Mouse (Mus musculus) heart, embryonic 13.5 days (tissue): ENCODE measurements around the gene Hexim2. TPM values are rescaled to one million over a fixed set of nuclear protein-coding genes. Genes with fewer than 3 reads are reported as not detected.

Source experiments
- ATAC-seq: fragments of 200-750 bp; cut with Nextera tagmentation; 2 replicates; pipeline ENCODE4 v1.8.0; 2017; ENCODE audit warnings: moderate TSS enrichment; ENCODE audit not compliant: insufficient number of reproducible peaks, low FRiP score, low TSS enrichment; ENCODE audit errors: extremely low read depth
- H3K27ac ChIP-seq: fragments of 300-500 bp; sonication (generic); replicated peaks from 2 replicates; pipeline ENCODE4 v1.5.1; 2015; ENCODE audit warnings: moderate library complexity, mild to moderate bottlenecking, inconsistent platforms
- H3K27me3 ChIP-seq: fragments of 300-500 bp; sonication (generic); replicated peaks from 2 replicates; pipeline ENCODE4 v1.6.1; 2015; ENCODE audit warnings: mild to moderate bottlenecking, inconsistent platforms
- H3K36me3 ChIP-seq: fragments of 300-500 bp; sonication (generic); 2 replicates; pipeline ENCODE4 v1.6.1; 2015; ENCODE audit warnings: mild to moderate bottlenecking, inconsistent platforms
- H3K4me1 ChIP-seq: fragments of 300-500 bp; sonication (generic); 2 replicates; pipeline ENCODE4 v1.6.1; 2015; ENCODE audit warnings: inconsistent platforms
- H3K4me2 ChIP-seq: fragments of 300-500 bp; sonication (generic); 2 replicates; pipeline ENCODE4 v1.6.1; 2015; ENCODE audit warnings: inconsistent platforms, mild to moderate bottlenecking, moderate library complexity
- H3K4me3 ChIP-seq: fragments of 300-500 bp; sonication (generic); 2 replicates; pipeline ENCODE4 v1.5.1; 2015; ENCODE audit warnings: moderate library complexity, mild to moderate bottlenecking, inconsistent platforms
- H3K9ac ChIP-seq: fragments of 300-500 bp; sonication (generic); 2 replicates; pipeline ENCODE4 v1.6.1; 2015; ENCODE audit warnings: inconsistent platforms, mild to moderate bottlenecking, moderate library complexity
- H3K9me3 ChIP-seq: fragments of 300-500 bp; sonication (generic); 2 replicates; pipeline ENCODE4 v1.6.1; 2016; ENCODE audit warnings: inconsistent platforms
- WGBS: fragments of 180-500 bp; shearing (Covaris S2); methylation state at CpG from one replicate; pipeline ENCODE4 v1.1.7; 2015; ENCODE audit warnings: mixed read lengths; 5-methylcytosine and 5-hydroxymethylcytosine counted together
- polyA plus RNA-seq: library from polyadenylated mRNA; unstranded; fragments of >200 nt; fragmentation: Nextera tagmentation; extraction: Ambion mirVana; gene quantifications from 2 replicates; pipeline ENCODE4 v1.2.1, GENCODE M21; 2015

The Hexim2 gene
- polyA plus RNA-seq, result 5.7 and 6.2 TPM in 2 replicates

- peak within 1 kb of the TSS; percentile 88 for H3K4me2 ChIP-seq
Observed at GRCm38 (mm10) chr11:103131701-103132575, at the start of gene Hexim2. Hexim2 (plus strand) TSS chr11:103132429.

GRCm38 (mm10) chr11:103093306-103093705 is 38.9 kb upstream of the Hexim2 start:
- Histone ChIP-seq H3K9me3 (no peaks in the 10 kb centered on the region), H3K4me2 (no peak overlapping the region), H3K4me3 (no peak overlapping the region), H3K36me3 (no peaks in the 10 kb centered on the region), H3K27me3 (no peaks in the 10 kb centered on the region), H3K4me1 (peaks cover 52% of the 10 kb centered on the region), H3K27ac (peak overlapping the region; percentile 65; the same call in 1 of the 2 replicates), H3K9ac (no peak overlapping the region)
- no peak for ATAC-seq
- 68% methylated on average over 7 of the region's 7 CpGs for WGBS

More at GRCm38 (mm10) chr11:103131701-103132575, at the start of gene Hexim2:
- peaks cover 54% of the 10 kb centered on the region for H3K4me1 ChIP-seq
- peak within 1 kb of the TSS; percentile 98 for H3K4me3 ChIP-seq
- under 1% methylated on average over 39 of the region's 39 CpGs for WGBS
- peak; percentile 17; the same call in 1 of the 2 replicates for ATAC-seq
- peaks cover 2% of the 10 kb centered on the region; the same call in 1 of the 2 replicates for H3K36me3 ChIP-seq
- H3K27me3 ChIP-seq, result no peaks in the 10 kb centered on the region
- H3K9ac ChIP-seq, result peak within 1 kb of the TSS; percentile 100
- H3K9me3 ChIP-seq, result no peaks in the 10 kb centered on the region
- H3K27ac ChIP-seq, result peak within 1 kb of the TSS; percentile 100

DNA sequence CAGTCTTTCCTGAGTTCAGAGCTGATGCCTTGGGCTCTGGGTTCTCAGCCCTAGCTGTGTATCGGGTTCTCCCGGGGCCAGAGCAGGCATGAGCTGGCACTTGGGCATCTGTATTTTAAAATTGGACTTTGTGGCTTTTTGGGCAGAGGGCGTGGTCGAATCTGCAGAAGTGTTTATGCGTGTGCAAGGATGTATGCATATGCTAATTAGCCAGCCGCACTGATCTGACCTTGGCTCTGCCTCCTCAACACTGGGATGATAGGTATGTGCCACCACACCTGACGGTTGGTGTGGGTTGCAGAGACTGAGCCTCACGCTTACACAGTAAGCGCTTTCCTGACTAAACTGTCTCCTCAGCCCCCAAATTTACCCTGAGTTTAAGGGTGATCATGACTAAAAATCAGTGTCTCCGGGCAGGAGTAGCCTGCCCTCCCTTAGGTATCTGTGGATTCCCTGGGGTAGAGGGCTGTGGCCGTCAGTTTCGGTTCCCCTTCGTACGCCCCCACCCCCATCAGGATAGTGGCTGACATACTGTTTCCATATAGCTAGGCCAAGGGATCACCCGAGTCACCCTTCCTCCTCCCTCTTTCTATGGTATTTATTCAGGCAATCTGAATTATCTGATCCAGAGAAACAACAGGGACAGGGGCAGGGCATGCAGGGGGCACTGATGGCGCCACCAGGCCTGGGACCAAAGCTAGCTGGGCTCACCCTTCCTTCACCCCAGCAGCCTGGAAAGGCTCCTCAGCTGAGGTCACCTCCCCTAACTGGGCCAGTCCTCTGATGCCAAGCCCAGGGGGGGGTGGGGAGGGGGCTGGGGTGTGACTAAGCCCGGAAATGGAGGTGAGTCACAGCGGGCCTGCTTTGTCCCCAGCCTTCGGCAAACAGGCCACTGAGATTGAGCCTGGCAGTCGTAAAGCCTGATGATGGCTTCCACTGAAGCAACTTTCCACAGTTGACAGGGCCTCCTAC is 38.1 kb upstream of the Hexim2 start:
- H3K4me1 ChIP-seq, result peaks cover 60% of the 10 kb centered on the region
- H3K27me3 ChIP-seq, result no peaks in the 10 kb centered on the region
- no peak overlapping the region for H3K4me2 ChIP-seq
- 59% methylated on average over 20 of the region's 20 CpGs for WGBS
- no peaks in the 10 kb centered on the region for H3K36me3 ChIP-seq
- no peaks in the 10 kb centered on the region for H3K9me3 ChIP-seq
- ATAC-seq, result 0 out of 2 replicates have a peak, but pooled peaks have one; percentile 33
- H3K27ac ChIP-seq, result peak overlapping the region; percentile 65
- no peak overlapping the region for H3K4me3 ChIP-seq
- H3K9ac ChIP-seq, result peak overlapping the region; percentile 47; the same call in 1 of the 2 replicates

DNA sequence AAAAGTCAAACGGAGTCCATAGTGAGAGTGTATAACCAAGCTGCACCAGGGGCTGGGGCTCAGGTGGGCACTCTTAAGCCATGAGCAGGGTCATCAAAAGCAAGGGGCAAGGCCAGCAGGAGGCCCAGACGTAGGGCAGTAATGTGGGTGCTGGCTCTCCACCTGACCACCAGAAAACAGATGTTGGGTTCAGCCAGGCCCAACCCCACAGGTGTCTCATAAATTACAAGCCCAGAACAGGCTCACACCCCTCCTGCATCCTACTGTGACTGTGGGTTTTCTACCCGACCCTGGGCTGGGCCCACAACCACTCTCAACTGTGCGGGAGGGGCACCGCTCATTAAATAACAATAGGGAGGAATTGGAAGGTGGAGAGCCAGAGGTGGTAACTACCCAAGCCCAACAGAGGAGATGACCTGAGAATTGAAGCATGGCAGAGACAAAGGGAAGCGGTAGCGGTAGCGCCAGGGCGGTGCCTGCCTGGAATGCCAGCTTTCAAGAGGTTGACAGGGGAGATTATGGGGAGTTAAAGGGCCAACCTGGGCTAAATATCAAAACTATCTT is 37.0 kb upstream of the Hexim2 start:
- 74% methylated on average over 9 of the region's 9 CpGs for WGBS
- H3K27ac ChIP-seq, result peak overlapping the region; percentile 65

GRCm38 (mm10) chr11:103095801-103096200 is 36.4 kb upstream of the Hexim2 start:
- Histone ChIP-seq H3K27me3 (peaks cover 10% of the 10 kb centered on the region; the same call in 1 of the 2 replicates), H3K4me3 (no peak overlapping the region), H3K4me2 (no peak overlapping the region), H3K9ac (no peak overlapping the region), H3K27ac (0 out of 2 replicates have a peak overlapping the region, but pooled peaks have one; percentile 96), H3K4me1 (peaks cover 77% of the 10 kb centered on the region), H3K9me3 (no peaks in the 10 kb centered on the region), H3K36me3 (no peaks in the 10 kb centered on the region)
- ATAC-seq, result no peak
- 77% methylated on average over 6 of the region's 6 CpGs for WGBS

More for the DNA sequence above, 37.0 kb upstream of the Hexim2 start:
- Histone ChIP-seq H3K36me3 (no peaks in the 10 kb centered on the region), H3K4me1 (peaks cover 70% of the 10 kb centered on the region), H3K27me3 (peaks cover 5% of the 10 kb centered on the region; the same call in 1 of the 2 replicates), H3K9me3 (no peaks in the 10 kb centered on the region), H3K9ac (peak overlapping the region; percentile 47; the same call in 1 of the 2 replicates), H3K4me3 (no peak overlapping the region), H3K4me2 (no peak overlapping the region)
- no peak for ATAC-seq

GRCm38 (mm10) chr11:103096979-103097894 is 35.0 kb upstream of the Hexim2 start:
- H3K4me2 ChIP-seq, result peak overlapping the region; percentile 64
- H3K9me3 ChIP-seq, result no peaks in the 10 kb centered on the region
- H3K4me1 ChIP-seq, result peaks cover 88% of the 10 kb centered on the region
- peak overlapping the region; percentile 36 for H3K4me3 ChIP-seq
- peak; percentile 19; the same call in 1 of the 2 replicates for ATAC-seq
- no peaks in the 10 kb centered on the region for H3K36me3 ChIP-seq
- H3K27me3 ChIP-seq, result peaks cover 12% of the 10 kb centered on the region; the same call in 1 of the 2 replicates
- peak overlapping the region; percentile 96 for H3K27ac ChIP-seq
- peak overlapping the region; percentile 74 for H3K9ac ChIP-seq
- 9% methylated on average over 22 of the region's 22 CpGs for WGBS

GRCm38 (mm10) chr11:103098531-103099190 is 33.6 kb upstream of the Hexim2 start:
- Histone ChIP-seq H3K36me3 (no peaks in the 10 kb centered on the region), H3K9ac (peak overlapping the region; percentile 64), H3K9me3 (no peaks in the 10 kb centered on the region), H3K27ac (peak overlapping the region; percentile 96), H3K4me1 (peaks cover 93% of the 10 kb centered on the region), H3K4me2 (no peak overlapping the region), H3K27me3 (peaks cover 13% of the 10 kb centered on the region; the same call in 1 of the 2 replicates), H3K4me3 (no peak overlapping the region)
- WGBS, result 51% methylated on average over 11 of the region's 11 CpGs
- ATAC-seq, result no peak

- peaks cover 21% of the 10 kb centered on the region for H3K27me3 ChIP-seq
- H3K36me3 ChIP-seq, result no peaks in the 10 kb centered on the region
- H3K4me1 ChIP-seq, result peaks cover 89% of the 10 kb centered on the region
- no peak overlapping the region for H3K4me3 ChIP-seq
- WGBS, result 55% methylated on average over 12 of the region's 12 CpGs
- peak overlapping the region; percentile 96 for H3K27ac ChIP-seq
- H3K9me3 ChIP-seq, result no peaks in the 10 kb centered on the region
- no peak overlapping the region for H3K4me2 ChIP-seq
- ATAC-seq, result no peak
- peak overlapping the region; percentile 64 for H3K9ac ChIP-seq
Observed at GRCm38 (mm10) chr11:103099352-103099940, 32.8 kb upstream of the Hexim2 start.

- Histone ChIP-seq H3K4me3 (peak overlapping the region; percentile 65), H3K27me3 (peaks cover 28% of the 10 kb centered on the region), H3K4me1 (peaks cover 84% of the 10 kb centered on the region), H3K9ac (peak overlapping the region; percentile 2; the same call in 1 of the 2 replicates), H3K27ac (no peak overlapping the region), H3K9me3 (no peaks in the 10 kb centered on the region), H3K4me2 (peak overlapping the region; percentile 93), H3K36me3 (no peaks in the 10 kb centered on the region)
- WGBS, result 72% methylated on average over 8 of the region's 8 CpGs
- ATAC-seq, result no peak
Observed at GRCm38 (mm10) chr11:103100361-103100760, 31.9 kb upstream of the Hexim2 start.
